Mouse (Mus musculus) CH12.LX (cell line): ENCODE data around the gene Sec14l4. TPM values are rescaled to one million over a fixed set of nuclear protein-coding genes. Genes with fewer than 3 reads are reported as not detected.
A peak's percentile ranks its signal among the peaks of the same experiment; 100 is the strongest.

ENCODE experiments used
- DNase-seq: peaks from one replicate; pipeline ENCODE4 v3.0.0-alpha.2; 2013; ENCODE audit errors: extremely low read depth
- H3K27ac ChIP-seq: 2 replicates; pipeline ENCODE4 v1.5.1; 2012; ENCODE audit warnings: low read depth, mild to moderate bottlenecking, control low read depth, moderate library complexity; ENCODE audit not compliant: insufficient read depth
- H3K27me3 ChIP-seq: replicated peaks from 2 replicates; pipeline ENCODE3; 2012; ENCODE audit warnings: inconsistent platforms
- H3K36me3 ChIP-seq, 2 experiments: replicated peaks in 1 of 2; 2 replicates each; pipeline versions ENCODE3 to v1.6.1; 2012; ENCODE audit warnings: inconsistent platforms in 1 of 2, low read length in 1 of 2, mild to moderate bottlenecking in 1 of 2, mixed read lengths in 1 of 2, moderate library complexity in 1 of 2; ENCODE audit not compliant: control insufficient read depth in 1 of 2, insufficient read depth in 1 of 2
- H3K4me1 ChIP-seq, 2 experiments: 2 replicates each; pipeline ENCODE4 v1.6.1; 2012; ENCODE audit warnings: inconsistent platforms in 1 of 2, moderate library complexity in 1 of 2; ENCODE audit not compliant: insufficient read depth in 2 of 2, control insufficient read depth in 1 of 2
- H3K4me2 ChIP-seq: 2 replicates; pipeline ENCODE4 v1.6.1; 2012; ENCODE audit warnings: low read depth, mild to moderate bottlenecking, control low read depth; ENCODE audit not compliant: poor library complexity, insufficient read depth, severe bottlenecking
- H3K4me3 ChIP-seq, 3 experiments: fragments of 150-350 bp in 1 of 3; sonication (generic) in 1 of 3; replicated peaks in 1 of 3; 2 replicates each; pipeline versions ENCODE3 to v1.5.1; 2011 to 2012; ENCODE audit warnings: low read depth in 2 of 3, low read length in 2 of 3, mild to moderate bottlenecking in 2 of 3, moderate library complexity in 2 of 3, control low read depth in 1 of 3, improper control_type of control experiment in 1 of 3, inconsistent platforms in 1 of 3, mixed read lengths in 1 of 3; ENCODE audit not compliant: poor library complexity in 1 of 3
- H3K79me2 ChIP-seq: replicated peaks from 2 replicates; pipeline ENCODE4 v1.6.1; 2012; ENCODE audit warnings: mild to moderate bottlenecking, moderate library complexity; ENCODE audit not compliant: control insufficient read depth, poor library complexity, insufficient read depth, severe bottlenecking; ENCODE audit errors: extremely low read depth
- H3K9ac ChIP-seq: 2 replicates; pipeline ENCODE4 v1.6.1; 2012; ENCODE audit warnings: low read depth, mild to moderate bottlenecking, control low read depth, moderate library complexity; ENCODE audit not compliant: insufficient read depth
- H3K9me3 ChIP-seq: replicated peaks from 2 replicates; pipeline ENCODE3; 2012; ENCODE audit warnings: low read length, inconsistent platforms, mixed read lengths
- BHLHE40 ChIP-seq: IDR thresholded peaks from 2 replicates; pipeline ENCODE4 v1.6.1; 2011; ENCODE audit warnings: mild to moderate bottlenecking, low read depth, low read length, improper control_type of control experiment
- CHD2 ChIP-seq: IDR thresholded peaks from 2 replicates; pipeline ENCODE4 v1.6.1; 2011; ENCODE audit warnings: low read length, improper control_type of control experiment
- CTCF ChIP-seq, 2 experiments: IDR thresholded peaks in 1 of 2; conservative IDR thresholded peaks in 1 of 2; 2 replicates each; pipeline ENCODE4 v1.5.1; 2011 to 2012; ENCODE audit warnings: low read depth in 2 of 2, low read length in 2 of 2, improper control_type of control experiment in 1 of 2, inconsistent platforms in 1 of 2, mild to moderate bottlenecking in 1 of 2, moderate library complexity in 1 of 2
- E2F4 ChIP-seq: IDR thresholded peaks from 2 replicates; pipeline ENCODE4 v1.6.1; 2011; ENCODE audit warnings: low read depth, low read length, improper control_type of control experiment; ENCODE audit not compliant: insufficient replicate concordance
- ELF1 ChIP-seq: IDR thresholded peaks from 2 replicates; pipeline ENCODE4 v1.6.1; 2014; ENCODE audit warnings: low read depth, mild to moderate bottlenecking, inconsistent platforms, low read length, improper control_type of control experiment
- EP300 ChIP-seq: IDR thresholded peaks from 2 replicates; pipeline ENCODE4 v1.6.1; 2011; ENCODE audit warnings: low read length, improper control_type of control experiment
- ETS1 ChIP-seq: conservative IDR thresholded peaks from 2 replicates; pipeline ENCODE4 v1.6.1; 2012; ENCODE audit warnings: low read depth, mild to moderate bottlenecking, inconsistent platforms, low read length, improper control_type of control experiment, moderate library complexity
- GABPA ChIP-seq: IDR thresholded peaks from 2 replicates; pipeline ENCODE4 v1.6.1; 2012; ENCODE audit warnings: low read depth, low read length, improper control_type of control experiment, inconsistent platforms; ENCODE audit not compliant: insufficient replicate concordance
- HCFC1 ChIP-seq: IDR thresholded peaks from 2 replicates; pipeline ENCODE4 v1.6.1; 2012; ENCODE audit warnings: low read depth, mild to moderate bottlenecking, inconsistent platforms, low read length, improper control_type of control experiment
- IRF4 ChIP-seq: IDR thresholded peaks from 2 replicates; pipeline ENCODE4 v1.6.1; 2014; ENCODE audit warnings: low read depth, mild to moderate bottlenecking, inconsistent platforms, low read length, improper control_type of control experiment
- JUN ChIP-seq: IDR thresholded peaks from 2 replicates; pipeline ENCODE4 v1.6.1; 2011; ENCODE audit warnings: low read depth, mild to moderate bottlenecking, low read length, improper control_type of control experiment, moderate library complexity; ENCODE audit not compliant: insufficient read depth
- JUND ChIP-seq: conservative IDR thresholded peaks from 2 replicates; pipeline ENCODE4 v1.6.1; 2011; ENCODE audit warnings: low read depth, low read length, improper control_type of control experiment
- MAFK ChIP-seq: IDR thresholded peaks from 2 replicates; pipeline ENCODE4 v1.6.1; 2011; ENCODE audit warnings: low read length, improper control_type of control experiment; ENCODE audit not compliant: insufficient replicate concordance
- MAX ChIP-seq: IDR thresholded peaks from 2 replicates; pipeline ENCODE4 v1.6.1; 2011; ENCODE audit warnings: low read length, improper control_type of control experiment
- MAZ ChIP-seq: IDR thresholded peaks from 2 replicates; pipeline ENCODE4 v1.6.1; 2012; ENCODE audit warnings: low read depth, mild to moderate bottlenecking, inconsistent platforms, low read length, improper control_type of control experiment, moderate library complexity
- MEF2A ChIP-seq: IDR thresholded peaks from 2 replicates; pipeline ENCODE4 v1.6.1; 2014; ENCODE audit warnings: low read depth, mild to moderate bottlenecking, inconsistent platforms, low read length, improper control_type of control experiment, borderline replicate concordance
- MYC ChIP-seq: IDR thresholded peaks from 2 replicates; pipeline ENCODE4 v1.6.1; 2011; ENCODE audit warnings: low read depth, mild to moderate bottlenecking, improper control_type of control experiment, low read length
- NELFE ChIP-seq: IDR thresholded peaks from 2 replicates; pipeline ENCODE4 v1.6.1; 2011; ENCODE audit warnings: low read depth, low read length, improper control_type of control experiment
- POLR2A ChIP-seq: IDR thresholded peaks from 2 replicates; pipeline ENCODE4 v1.6.1; 2011; ENCODE audit warnings: low read depth, mild to moderate bottlenecking, improper control_type of control experiment, low read length
- POLR2AphosphoS2 ChIP-seq: IDR thresholded peaks from 2 replicates; pipeline ENCODE4 v1.6.1; 2011; ENCODE audit warnings: low read depth, low read length, improper control_type of control experiment
- RAD21 ChIP-seq: IDR thresholded peaks from 2 replicates; pipeline ENCODE4 v1.6.1; 2011; ENCODE audit warnings: low read depth, mild to moderate bottlenecking, low read length, improper control_type of control experiment, moderate library complexity
- RCOR1 ChIP-seq: conservative IDR thresholded peaks from 2 replicates; pipeline ENCODE4 v1.6.1; 2012; ENCODE audit warnings: low read depth, mild to moderate bottlenecking, inconsistent platforms, low read length, improper control_type of control experiment
- SIN3A ChIP-seq: IDR thresholded peaks from 2 replicates; pipeline ENCODE4 v1.6.1; 2012; ENCODE audit warnings: low read length, improper control_type of control experiment, inconsistent platforms
- SMC3 ChIP-seq: IDR thresholded peaks from 2 replicates; pipeline ENCODE4 v1.6.1; 2011; ENCODE audit warnings: low read depth, low read length, improper control_type of control experiment
- TBP ChIP-seq: conservative IDR thresholded peaks from 2 replicates; pipeline ENCODE4 v1.6.1; 2011; ENCODE audit warnings: low read depth, low read length, improper control_type of control experiment
- TCF12 ChIP-seq: IDR thresholded peaks from 2 replicates; pipeline ENCODE4 v1.6.1; 2014; ENCODE audit warnings: low read depth, mild to moderate bottlenecking, inconsistent platforms, low read length, improper control_type of control experiment
- USF1 ChIP-seq: IDR thresholded peaks from 2 replicates; pipeline ENCODE4 v1.6.1; 2014; ENCODE audit warnings: low read depth, mild to moderate bottlenecking, inconsistent platforms, low read length, improper control_type of control experiment
- USF2 ChIP-seq: conservative IDR thresholded peaks from 2 replicates; pipeline ENCODE4 v1.6.1; 2011; ENCODE audit warnings: low read depth, low read length, improper control_type of control experiment
- ZMIZ1 ChIP-seq: IDR thresholded peaks from 2 replicates; pipeline ENCODE4 v1.6.1; 2012; ENCODE audit warnings: low read depth, mild to moderate bottlenecking, inconsistent platforms, low read length, improper control_type of control experiment
- ZNF384 ChIP-seq: IDR thresholded peaks from 2 replicates; pipeline ENCODE4 v1.6.1; 2012; ENCODE audit warnings: low read depth, low read length, improper control_type of control experiment, inconsistent platforms
- dilution Hi-C: fragments of 300-500 bp; cut with MboI; formaldehyde crosslinking; loops from 2 replicates; pipeline ENCODE4 v1.14.3; 2020; ENCODE audit warnings: low sequenced_read_pairs; ENCODE audit not compliant: extremely low pct_unique_long_range_greater_than_20kb, extremely low pct_ligation_motif_present
- in situ Hi-C: fragments of 300-500 bp; cut with MboI; formaldehyde crosslinking; loops from 3 replicates; pipeline ENCODE4 v1.14.3; 2019; ENCODE audit warnings: low sequenced_read_pairs, low pct_ligation_motif_present, low pct_unique_long_range_greater_than_20kb, mixed read lengths
- polyA plus RNA-seq: library from polyadenylated mRNA; unstranded; fragments of >175 nt; gene quantifications from 2 replicates; pipeline ENCODE4 v1.2.1, GENCODE M21; 2012; ENCODE audit warnings: low read depth; ENCODE audit not compliant: insufficient read length
- total RNA-seq, 2 experiments: library from RNA; depleted of rRNA; stranded (reverse); fragments of 300-350 nt in 1 of 2; fragments of >200 nt in 1 of 2; gene quantifications; 2 replicates each; pipeline ENCODE4 v1.2.3; 2012 to 2014

The Sec14l4 gene
- total and polyA plus RNA-seq, 3 experiments = 0.42 to 3.5 (median 0.47) TPM

DNA sequence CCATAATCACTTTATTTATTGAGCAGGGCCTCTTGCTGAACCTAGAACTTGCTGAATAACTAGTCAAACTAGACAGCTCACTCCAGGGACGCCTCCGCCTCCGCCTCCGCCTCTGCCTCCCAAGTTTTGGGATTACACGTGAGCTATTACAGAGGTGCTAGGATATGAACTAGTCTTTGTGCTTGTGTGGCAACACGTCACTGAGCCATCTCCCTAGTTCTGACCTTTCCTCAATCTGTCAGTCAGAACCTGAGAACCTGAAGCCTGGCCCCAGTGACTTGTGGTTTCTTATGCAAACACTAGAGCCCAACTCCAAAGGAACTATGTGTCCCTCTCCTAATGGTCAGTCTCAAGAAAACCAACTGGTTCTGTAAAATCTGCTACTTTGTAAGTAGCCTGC lies 4.7 kb downstream of the Sec14l4 start:
- Histone ChIP-seq H3K27me3 (no peaks in the 10 kb centered on the region), H3K4me2 (peak overlapping the region; percentile 85), H3K4me1 (peaks cover 21 to 60% of the 10 kb centered on the region in 2 experiments), H3K4me3 (peak overlapping the region in 1 of 3 experiments; percentile 0), H3K27ac (peak overlapping the region; percentile 94)
- in situ Hi-C loops = no loop called here
- dilution Hi-C loops = no loop called here
- DNase-seq = peak; percentile 60
- no peak; the same call in 1 of the 2 replicates for TF ChIP-seq ELF1
- TF ChIP-seq NELFE = no peak
- TF ChIP-seq HCFC1 = no peak
- TF ChIP-seq GABPA = no peak
- no peak for TF ChIP-seq RCOR1
- no peak for TF ChIP-seq E2F4
- no peak; the same call in 1 of the 2 replicates for TF ChIP-seq CHD2
- peak; percentile 53 for TF ChIP-seq BHLHE40
- TF ChIP-seq POLR2A = peak; percentile 27
- TF ChIP-seq USF1 = no peak
- no peak for TF ChIP-seq ETS1
- TF ChIP-seq MYC = no peak
- no peak for TF ChIP-seq USF2
- peak; percentile 7; the same call in 1 of the 2 replicates for TF ChIP-seq EP300
- TF ChIP-seq MAFK = no peak; the same call in 1 of the 2 replicates
- peak; percentile 34; the same call in 1 of the 2 replicates for TF ChIP-seq IRF4
- TF ChIP-seq ZNF384 = no peak
- no peak for TF ChIP-seq MEF2A
- no peak; the same call in 1 of the 2 replicates for TF ChIP-seq ZMIZ1
- peak; percentile 48; the same call in 1 of the 2 replicates for TF ChIP-seq TCF12
- TF ChIP-seq MAX = no peak
- TF ChIP-seq POLR2AphosphoS2 = no peak
- 0 out of 2 replicates have a peak, but pooled peaks have one; percentile 7 for TF ChIP-seq MAZ
- TF ChIP-seq CTCF (conservative IDR thresholded peaks at IDR 0.05 in 1 of 2, IDR thresholded peaks at IDR 0.05 in 1 of 2; ENCODE audit: low read depth in 2 of 2, low read length in 2 of 2) = no peak
- TF ChIP-seq SIN3A = no peak
- no peak for TF ChIP-seq RAD21
- no peak for TF ChIP-seq JUN
- TF ChIP-seq JUND = no peak; the same call in 1 of the 2 replicates
- no peak for TF ChIP-seq SMC3
- no peak for TF ChIP-seq TBP
- TF ChIP-seq, all 38 proteins: peak for 6
- Histone ChIP-seq H3K36me3 (no peaks in the 10 kb centered on the region), H3K9ac (peak overlapping the region; percentile 11), H3K9me3 (no peaks in the 10 kb centered on the region), H3K79me2 (no peaks in the 10 kb centered on the region)
